Mouse (Mus musculus) cerebellum, postnatal 4 days (tissue): ENCODE measurements around the gene Inpp5e.

Experiments
- DNase-seq, 2 experiments: peaks; one replicate each; pipeline ENCODE4 v3.0.0; 2022; ENCODE audit warnings: low spot score in 2 of 2, mixed read lengths in 1 of 2

The Inpp5e gene

GRCm38 (mm10) chr2:26362991-26363390, 46.0 kb downstream of the Inpp5e start:
- DNase-seq = no peak

GRCm38 (mm10) chr2:26360772-26361171, 48.2 kb downstream of the Inpp5e start, which contains the start of gene Card9:
Card9 (minus strand) TSS chr2:26360918.
- DNase-seq = no peak

DNA sequence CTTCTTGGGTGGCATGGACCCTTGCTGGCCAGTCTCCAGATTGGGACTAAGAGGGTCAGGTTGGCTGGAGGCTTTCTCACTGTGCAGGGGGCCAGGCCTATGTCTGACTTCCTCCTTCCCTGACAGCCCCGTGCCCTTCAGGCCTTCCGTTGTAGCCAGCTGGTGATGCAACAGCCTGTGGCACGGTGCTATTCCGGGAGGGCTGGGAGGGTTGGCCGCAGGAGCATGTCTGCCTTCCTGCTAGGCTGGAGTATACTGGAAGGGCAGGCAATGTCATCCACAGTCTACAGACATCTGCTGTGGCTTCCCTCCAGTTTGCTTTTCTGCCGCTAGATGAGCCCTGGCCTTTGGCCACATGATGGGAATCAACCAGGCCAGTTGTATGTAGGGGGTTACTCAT, 49.0 kb downstream of the Inpp5e start:
- DNase-seq = peak in 1 of 2 experiments; percentile 38

- DNase-seq = no peak
These were observed 50.2 kb downstream of the Inpp5e start for GRCm38 (mm10) chr2:26358667-26359320.

- no peak for DNase-seq
These were observed 51.5 kb downstream of the Inpp5e start for GRCm38 (mm10) chr2:26357484-26357883.

GRCm38 (mm10) chr2:26356678-26357077, 52.3 kb downstream of the Inpp5e start:
- no peak for DNase-seq

DNA sequence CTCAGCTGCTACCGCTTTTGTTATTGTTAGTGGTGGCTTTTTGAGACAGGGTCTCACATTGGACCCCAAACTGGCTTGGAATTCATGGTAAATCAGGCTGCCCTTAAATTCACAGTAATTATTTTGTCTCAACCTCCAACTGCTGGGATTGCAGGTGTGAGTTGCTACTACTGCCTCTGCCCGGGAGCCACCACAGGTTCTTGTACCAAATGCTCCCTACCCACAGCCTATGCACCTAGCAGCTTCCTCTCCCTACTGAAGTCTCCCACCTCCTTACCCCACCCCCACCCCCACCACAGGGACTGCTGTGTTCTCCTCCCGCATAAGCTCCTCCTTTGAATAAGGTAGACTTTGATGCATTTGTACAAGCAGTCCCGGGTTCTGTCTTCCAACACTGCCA, 52.8 kb downstream of the Inpp5e start:
- no peak for DNase-seq

GRCm38 (mm10) chr2:26354401-26354800, 54.6 kb downstream of the Inpp5e start:
- no peak for DNase-seq

DNA sequence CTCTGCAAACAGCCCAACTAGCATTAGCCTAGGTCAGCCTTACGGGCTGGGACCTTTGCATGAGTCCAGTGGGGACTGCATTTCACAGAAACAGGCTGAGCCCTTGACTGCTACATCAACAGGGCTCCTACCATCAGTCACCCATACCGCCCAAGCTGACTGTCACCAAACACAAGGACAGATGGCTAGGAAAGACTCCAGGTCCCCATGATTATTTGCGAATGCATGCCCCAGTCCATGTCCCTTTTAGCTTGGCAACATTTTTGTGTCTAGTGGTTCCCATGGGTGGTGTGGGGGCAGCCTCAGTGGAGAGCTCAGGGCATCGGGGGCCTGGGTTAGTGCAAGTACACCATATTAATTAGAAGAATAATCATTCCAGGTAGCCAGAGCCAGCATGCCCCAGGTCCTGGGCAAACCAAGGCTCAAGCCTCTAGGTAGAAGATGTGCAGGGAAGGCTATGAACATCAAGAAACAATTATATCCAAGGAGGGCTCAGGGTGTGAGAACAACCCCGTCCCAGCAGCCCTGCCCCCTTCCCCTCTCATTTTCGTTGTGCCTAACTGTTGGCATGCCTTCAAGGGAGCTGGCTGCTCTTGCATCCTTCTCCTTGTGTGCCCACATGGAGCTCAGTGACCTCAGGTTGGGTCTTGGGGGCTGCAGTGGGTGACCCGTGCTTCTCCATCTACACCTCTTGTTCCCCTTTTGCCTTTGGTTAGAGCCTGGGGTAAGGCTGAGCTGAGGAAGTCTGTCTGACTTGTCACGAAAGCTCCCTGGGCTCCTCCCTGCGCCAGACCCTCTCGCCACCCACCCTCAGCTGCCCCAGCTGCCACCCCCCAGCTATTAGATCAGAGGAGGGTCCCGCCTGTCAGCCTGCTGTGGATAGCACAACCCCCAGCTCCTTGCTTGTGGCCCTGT, 55.7 kb downstream of the Inpp5e start:
- no peak for DNase-seq

DNA sequence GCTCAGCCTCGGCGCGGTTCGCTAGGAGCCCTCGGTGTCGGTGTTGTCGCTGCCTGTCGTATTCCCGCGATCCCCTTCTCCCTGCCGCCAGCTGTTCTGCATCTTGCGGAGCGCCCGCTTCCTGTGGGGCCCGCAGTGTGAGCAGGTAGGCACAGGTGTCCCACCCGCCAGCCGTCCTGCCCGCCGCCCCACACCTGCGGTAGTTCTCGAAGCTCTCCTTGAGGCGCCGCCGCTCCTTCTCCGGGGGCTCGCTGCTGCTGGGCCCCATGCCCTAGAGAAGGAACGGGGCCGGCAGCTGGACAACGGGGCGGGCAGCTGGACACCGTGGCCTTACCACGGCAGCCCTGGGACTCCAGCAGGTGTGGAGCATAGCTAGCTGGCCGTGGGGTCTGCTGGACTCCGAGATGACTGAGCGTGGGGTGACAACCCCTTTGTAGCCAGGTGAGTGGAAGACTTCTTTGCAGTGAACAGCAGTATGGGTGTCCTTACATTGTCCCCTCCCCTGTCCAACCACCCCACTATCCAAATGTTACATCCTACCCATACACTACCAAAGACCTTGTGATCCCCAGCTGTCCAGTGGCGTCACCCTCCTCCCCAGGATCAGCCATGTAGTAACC, 56.6 kb downstream of the Inpp5e start:
- peak in 1 of 2 experiments; percentile 49 for DNase-seq

- peak; percentile 93 to 96 for DNase-seq
These were observed 57.4 kb downstream of the Inpp5e start, which contains the start of gene Dnlz for GRCm38 (mm10) chr2:26351358-26352290. Dnlz (minus strand) TSS chr2:26352110.

- no peak for DNase-seq
These were observed 60.8 kb downstream of the Inpp5e start for GRCm38 (mm10) chr2:26348241-26348640.
